Mouse (Mus musculus) ES-Bruce4 (cell line): ENCODE measurements around the gene Cldn10. TPM values are rescaled to one million over a fixed set of nuclear protein-coding genes. Genes with fewer than 3 reads are reported as not detected.

Source experiments
- H3K27ac ChIP-seq: 2 replicates; pipeline ENCODE4 v1.5.1; 2012; ENCODE audit warnings: low read length, inconsistent platforms; ENCODE audit not compliant: insufficient read depth
- H3K27me3 ChIP-seq: 2 replicates; pipeline ENCODE4 v1.6.1; 2012; ENCODE audit warnings: mild to moderate bottlenecking, low read length, inconsistent platforms; ENCODE audit not compliant: control insufficient read depth, poor library complexity, insufficient read depth, severe bottlenecking
- H3K36me3 ChIP-seq: 2 replicates; pipeline ENCODE4 v1.6.1; 2012; ENCODE audit warnings: inconsistent platforms, mild to moderate bottlenecking, low read length, moderate library complexity; ENCODE audit not compliant: control insufficient read depth, poor library complexity, insufficient read depth, severe bottlenecking
- H3K4me1 ChIP-seq: one replicate; pipeline ENCODE4 v1.8.1; 2011; ENCODE audit warnings: low read length; ENCODE audit not compliant: control insufficient read depth, insufficient read depth
- H3K4me3 ChIP-seq: 2 replicates; pipeline ENCODE4 v1.5.1; 2011; ENCODE audit warnings: low read depth, mild to moderate bottlenecking, low read length
- H3K9ac ChIP-seq: 2 replicates; pipeline ENCODE4 v1.6.1; 2012; ENCODE audit warnings: low read depth, mild to moderate bottlenecking, inconsistent platforms; ENCODE audit not compliant: poor library complexity, severe bottlenecking
- H3K9me3 ChIP-seq: replicated peaks from 2 replicates; pipeline ENCODE4 v1.6.1; 2012; ENCODE audit warnings: mild to moderate bottlenecking, low read length, inconsistent platforms; ENCODE audit not compliant: control insufficient read depth, poor library complexity, insufficient read depth, severe bottlenecking
- CTCF ChIP-seq: IDR thresholded peaks from one replicate; pipeline ENCODE4 v1.8.1; 2011; ENCODE audit warnings: low read depth, low read length
- EP300 ChIP-seq: IDR thresholded peaks from 2 replicates; pipeline ENCODE4 v1.6.1; 2011; ENCODE audit warnings: low read depth, low read length; ENCODE audit not compliant: insufficient read depth
- POLR2A ChIP-seq: IDR thresholded peaks from one replicate; pipeline ENCODE4 v1.8.1; 2011; ENCODE audit warnings: low read length; ENCODE audit not compliant: insufficient read depth
- polyA plus RNA-seq: library from polyadenylated mRNA; stranded (reverse); fragments of >200 nt; gene quantifications from 2 replicates; pipeline ENCODE4 v1.2.4, GENCODE M21; 2011; ENCODE audit warnings: low read depth; ENCODE audit not compliant: missing spikeins, insufficient read depth, insufficient read length

Cldn10 gene
- polyA plus RNA-seq, 1 experiment, result not detected

- H3K36me3 ChIP-seq, result peaks cover 3% of the 10 kb centered on the region
- TF ChIP-seq POLR2A, result no peak
- no peak for TF ChIP-seq CTCF
- TF ChIP-seq EP300, result no peak
- no peak overlapping the region for H3K27ac ChIP-seq
- H3K4me3 ChIP-seq, result peak overlapping the region; percentile 41; the same call in 1 of the 2 replicates
- peaks cover 1% of the 10 kb centered on the region for H3K4me1 ChIP-seq
- H3K9me3 ChIP-seq, result no peaks in the 10 kb centered on the region
- no peaks in the 10 kb centered on the region for H3K27me3 ChIP-seq
- no peak overlapping the region for H3K9ac ChIP-seq
Measured at GRCm38 (mm10) chr14:118922251-118922650, 134.5 kb downstream of the Cldn10 start.

- Histone ChIP-seq H3K4me3 (peak overlapping the region; percentile 41), H3K27me3 (no peaks in the 10 kb centered on the region), H3K36me3 (peaks cover 3% of the 10 kb centered on the region), H3K27ac (no peak overlapping the region), H3K9ac (no peak overlapping the region), H3K9me3 (no peaks in the 10 kb centered on the region), H3K4me1 (peaks cover 1% of the 10 kb centered on the region)
- TF ChIP-seq CTCF, result no peak
- TF ChIP-seq EP300, result no peak
- no peak for TF ChIP-seq POLR2A
Measured at GRCm38 (mm10) chr14:118922667-118923184, 135.0 kb downstream of the Cldn10 start.

Other genes starting within 250 kb of the Cldn10 start
- gene Abcc4, start 81.7 kb upstream of the Cldn10 start, polyA plus RNA-seq, result 29.0 and 32.2 TPM in 2 replicates
- 47.2 and 57.6 TPM in 2 replicates for gene Dzip1, start 137.6 kb downstream of the Cldn10 start, polyA plus RNA-seq
- 32.4 and 33.2 TPM in 2 replicates for gene Dnajc3, start 150.1 kb downstream of the Cldn10 start, polyA plus RNA-seq